Mouse (Mus musculus): Measurements from ENCODE around the gene Ptger3.

DNA sequence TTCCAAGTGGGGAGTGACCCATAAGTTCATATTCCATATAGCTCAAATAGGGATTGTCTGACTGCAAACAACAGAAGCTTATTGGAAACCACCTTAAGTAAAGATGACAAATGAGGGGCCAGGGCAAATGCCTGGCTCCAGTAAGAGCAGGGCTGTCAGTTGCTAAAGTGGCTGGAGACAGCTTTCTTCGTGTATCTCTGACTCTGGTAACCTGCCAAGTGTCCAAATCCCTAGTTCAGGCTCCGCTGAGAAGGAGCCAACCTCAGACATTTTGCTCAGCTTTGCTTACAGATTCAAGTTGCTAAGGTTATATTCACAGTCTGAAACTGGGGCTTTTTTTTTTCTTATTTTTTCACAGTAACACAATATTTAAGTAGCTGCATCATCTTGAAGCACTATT, 12.7 kb downstream of the Ptger3 start:
- TF ChIP-seq CTCF (IDR thresholded peaks at IDR 0.05; ENCODE audit: low read depth, low read length), result no peak
- TF ChIP-seq POLR2A (IDR thresholded peaks at IDR 0.05; ENCODE audit: extremely low read depth, insufficient read depth, low read length), result no peak
